Mouse (Mus musculus) heart, postnatal 0 days (tissue): Measurements from ENCODE around the gene Klc3. TPM values are rescaled to one million over a fixed set of nuclear protein-coding genes. Genes with fewer than 3 reads are reported as not detected.

Experiments used
- ATAC-seq: fragments of 200-750 bp; cut with Nextera tagmentation; 2 replicates; pipeline ENCODE4 v1.8.0; 2017; ENCODE audit warnings: low read depth, moderate number of reproducible peaks, moderate library complexity; ENCODE audit not compliant: insufficient read depth
- DNase-seq: peaks from one replicate; pipeline ENCODE4 v3.0.0-alpha.2; 2016; ENCODE audit warnings: low spot score
- H3K27ac ChIP-seq: fragments of 300-500 bp; sonication (generic); 2 replicates; pipeline ENCODE4 v1.5.1; 2014; ENCODE audit warnings: low read depth, mild to moderate bottlenecking
- H3K27me3 ChIP-seq: fragments of 300-500 bp; sonication (generic); 2 replicates; pipeline ENCODE4 v1.6.1; 2014; ENCODE audit warnings: low read length, mixed read lengths; ENCODE audit not compliant: control insufficient read depth, insufficient read depth
- H3K36me3 ChIP-seq: fragments of 300-500 bp; sonication (generic); replicated peaks from 2 replicates; pipeline ENCODE4 v1.6.1; 2014; ENCODE audit warnings: low read length, mixed read lengths; ENCODE audit not compliant: control insufficient read depth, insufficient read depth
- H3K4me1 ChIP-seq: fragments of 300-500 bp; sonication (generic); 2 replicates; pipeline ENCODE4 v1.6.1; 2014; ENCODE audit warnings: antibody characterized with exemption; ENCODE audit not compliant: control insufficient read depth, insufficient read depth
- H3K4me2 ChIP-seq: fragments of 300-500 bp; sonication (generic); 2 replicates; pipeline ENCODE4 v1.6.1; 2014; ENCODE audit warnings: low read depth, mild to moderate bottlenecking, low read length, moderate library complexity
- H3K4me3 ChIP-seq: fragments of 300-500 bp; sonication (generic); 2 replicates; pipeline ENCODE4 v1.5.1; 2014; ENCODE audit warnings: low read depth, low read length
- H3K9ac ChIP-seq: fragments of 300-500 bp; sonication (generic); replicated peaks from 2 replicates; pipeline ENCODE4 v1.6.1; 2014; ENCODE audit warnings: low read depth, low read length, mixed read lengths
- H3K9me3 ChIP-seq: fragments of 300-500 bp; sonication (generic); replicated peaks from 2 replicates; pipeline ENCODE4 v1.6.1; 2016; ENCODE audit warnings: low read length; ENCODE audit not compliant: control insufficient read depth
- CTCF ChIP-seq: IDR thresholded peaks from 2 replicates; pipeline ENCODE4 v1.5.1; 2016; ENCODE audit warnings: antibody characterized with exemption, control low read depth, low read depth
- EP300 ChIP-seq: IDR thresholded peaks from 2 replicates; pipeline ENCODE4 v1.6.1; 2016; ENCODE audit warnings: antibody characterized with exemption, low read depth
- WGBS: fragments of 180-500 bp; shearing (Covaris S2); extraction: QIAGEN DNeasy Blood & Tissue Kit; methylation state at CpG from one replicate; pipeline ENCODE4 v1.1.7; 2014; 5-methylcytosine and 5-hydroxymethylcytosine counted together
- polyA plus RNA-seq: library from polyadenylated mRNA; unstranded; fragments of >200 nt; fragmentation: Nextera tagmentation; extraction: Ambion mirVana; gene quantifications from 2 replicates; pipeline ENCODE4 v1.2.1, GENCODE M21; 2015
- total RNA-seq: library from RNA; depleted of rRNA; stranded (reverse); fragments of >200 nt; gene quantifications from 2 replicates; pipeline ENCODE4 v1.2.3, GENCODE M21; 2014; ENCODE audit warnings: low replicate concordance

Gene Klc3
- total and polyA plus RNA-seq, 2 experiments from 2014 or later = 0.72 TPM; not detected in 1

DNA sequence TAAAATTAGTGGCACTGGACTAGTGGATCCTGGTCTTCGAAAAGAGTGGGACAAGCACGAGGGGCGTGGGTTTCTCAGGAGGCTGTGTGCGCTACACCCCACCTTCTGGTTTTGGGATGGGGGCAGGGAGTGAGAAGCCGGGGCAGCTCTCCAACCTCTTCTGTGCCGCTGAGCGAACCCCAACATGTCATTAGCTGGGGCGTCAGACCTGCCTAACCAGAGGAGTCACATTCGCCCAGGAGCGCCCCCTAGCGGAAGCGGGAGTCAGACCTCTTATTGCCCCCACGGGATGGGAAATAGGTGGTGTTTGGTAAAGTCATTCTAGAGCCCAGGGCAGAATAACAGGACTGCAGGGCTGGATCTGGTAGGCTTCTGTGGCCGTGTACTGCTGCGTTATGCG is 42.2 kb downstream of the Klc3 start:
- H3K4me3 ChIP-seq = peak overlapping the region; percentile 62
- WGBS = 6% methylated on average over 16 of the region's 16 CpGs

GRCm38 (mm10) chr7:19360944-19361343 is 43.0 kb downstream of the Klc3 start:
- Histone ChIP-seq H3K4me1 (peaks cover 21% of the 10 kb centered on the region), H3K9ac (peak overlapping the region; percentile 56), H3K27ac (peak overlapping the region; percentile 87), H3K9me3 (no peaks in the 10 kb centered on the region), H3K4me3 (peak overlapping the region; percentile 62), H3K27me3 (no peaks in the 10 kb centered on the region), H3K36me3 (peaks cover 5% of the 10 kb centered on the region; the same call in 1 of the 2 replicates), H3K4me2 (peak overlapping the region; percentile 79)
- TF ChIP-seq EP300 (no peak), CTCF (no peak)
- peak; percentile 96 for DNase-seq
- ATAC-seq = peak; percentile 77
- WGBS = 1% methylated on average over 25 of the region's 27 CpGs

More for the DNA sequence above, 42.2 kb downstream of the Klc3 start:
- H3K27me3 ChIP-seq = no peaks in the 10 kb centered on the region
- no peak for TF ChIP-seq EP300
- TF ChIP-seq CTCF = peak; percentile 70
- no peaks in the 10 kb centered on the region for H3K9me3 ChIP-seq
- peak overlapping the region; percentile 87 for H3K27ac ChIP-seq
- peak overlapping the region; percentile 56 for H3K9ac ChIP-seq
- DNase-seq (peak; percentile 27), ATAC-seq (peak; percentile 16)
- H3K4me1 ChIP-seq = peaks cover 21% of the 10 kb centered on the region
- peak overlapping the region; percentile 79 for H3K4me2 ChIP-seq
- no peaks in the 10 kb centered on the region for H3K36me3 ChIP-seq

DNA sequence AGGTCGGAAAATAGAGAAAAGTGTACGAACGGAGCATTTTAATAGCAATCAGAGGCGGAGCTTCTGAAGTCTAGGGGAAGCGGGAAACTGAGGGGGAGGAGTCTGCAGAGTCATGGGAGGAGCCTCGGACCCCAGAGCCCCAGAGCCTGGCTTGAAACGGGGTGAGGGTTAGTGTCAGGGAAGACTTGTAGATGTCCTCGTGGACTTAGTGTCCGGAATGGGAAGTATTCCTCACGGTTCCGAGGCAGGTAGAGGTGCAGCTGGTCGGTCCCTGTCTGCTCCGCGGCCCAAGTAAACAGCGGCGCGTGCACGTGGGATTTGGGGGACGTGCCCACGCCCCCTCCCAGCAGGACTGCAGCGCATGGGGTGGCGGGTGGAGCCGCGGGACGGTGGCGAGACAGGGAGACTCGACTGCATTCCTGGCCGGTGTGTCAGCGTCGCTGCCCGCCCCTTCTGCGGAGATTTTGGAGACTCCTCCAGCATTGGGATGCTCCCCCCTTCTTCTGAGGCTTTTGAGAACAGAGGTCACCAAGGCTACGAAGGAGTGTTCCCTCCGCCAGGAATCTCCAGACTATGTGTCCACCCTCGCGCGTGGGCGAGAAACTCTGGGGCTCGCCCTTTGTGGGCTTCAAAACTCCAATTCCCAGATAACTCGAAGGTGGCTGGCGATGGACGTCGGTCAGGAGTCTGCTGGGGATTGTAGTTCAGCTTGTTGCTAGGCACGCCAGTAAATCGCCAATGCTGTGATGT is 43.8 kb downstream of the Klc3 start:
- Histone ChIP-seq H3K27ac (peak overlapping the region; percentile 87), H3K4me2 (peak overlapping the region; percentile 79), H3K36me3 (peaks cover 11% of the 10 kb centered on the region), H3K4me1 (peaks cover 18% of the 10 kb centered on the region), H3K9ac (peak overlapping the region; percentile 66), H3K9me3 (no peaks in the 10 kb centered on the region), H3K27me3 (no peaks in the 10 kb centered on the region), H3K4me3 (peak overlapping the region; percentile 62)
- no peak for TF ChIP-seq CTCF
- TF ChIP-seq EP300 = no peak
- WGBS = under 1% methylated on average over 45 of the region's 45 CpGs
- DNase-seq (peak; percentile 70), ATAC-seq (peak; percentile 43)

GRCm38 (mm10) chr7:19359299-19359891 is 44.5 kb downstream of the Klc3 start, which contains the start of the genes Cd3eap and Ppp1r13l:
TSS of gene Cd3eap (minus strand) at chr7:19359483.
TSS of gene Ppp1r13l (plus strand) at chr7:19359749.
- WGBS = under 1% methylated on average over 31 of the region's 31 CpGs
- no peaks in the 10 kb centered on the region for H3K27me3 ChIP-seq
- TF ChIP-seq CTCF (no peak), EP300 (0 out of 2 replicates have a peak, but pooled peaks have one; percentile 70)
- H3K36me3 ChIP-seq = peaks cover 17% of the 10 kb centered on the region
- H3K27ac ChIP-seq = peak within 1 kb of the TSS; percentile 87
- DNase-seq (peak; percentile 90), ATAC-seq (peak; percentile 40)
- H3K9me3 ChIP-seq = no peaks in the 10 kb centered on the region
- peak within 1 kb of the TSS; percentile 79 for H3K4me2 ChIP-seq
- H3K9ac ChIP-seq = peak within 1 kb of the TSS; percentile 66
- H3K4me1 ChIP-seq = peaks cover 18% of the 10 kb centered on the region
- peak within 1 kb of the TSS; percentile 62 for H3K4me3 ChIP-seq

- no peak for DNase-seq
- peaks cover 14% of the 10 kb centered on the region for H3K4me1 ChIP-seq
- no peaks in the 10 kb centered on the region for H3K27me3 ChIP-seq
- H3K36me3 ChIP-seq = peaks cover 22% of the 10 kb centered on the region
- H3K9ac ChIP-seq = peak overlapping the region; percentile 66
- WGBS = 14% methylated on average over 13 of the region's 13 CpGs
- H3K4me3 ChIP-seq = peak overlapping the region; percentile 62
- TF ChIP-seq CTCF (no peak), EP300 (no peak)
- no peak overlapping the region for H3K27ac ChIP-seq
- no peak for ATAC-seq
- peak overlapping the region; percentile 79 for H3K4me2 ChIP-seq
- H3K9me3 ChIP-seq = no peaks in the 10 kb centered on the region
Observed at GRCm38 (mm10) chr7:19358634-19359033, 45.3 kb downstream of the Klc3 start.
